Mouse (Mus musculus) intestine, embryonic 14.5 days (tissue): ENCODE data around the gene Bet1l. TPM values are rescaled to one million over a fixed set of nuclear protein-coding genes. Genes with fewer than 3 reads are reported as not detected.

Experiments
- ATAC-seq: fragments of 200-750 bp; cut with Nextera tagmentation; replicated peaks from 2 replicates; pipeline ENCODE4 v1.8.0; 2017; ENCODE audit warnings: low read depth, moderate number of reproducible peaks, moderate TSS enrichment, moderate library complexity; ENCODE audit not compliant: low FRiP score, low TSS enrichment
- DNase-seq: peaks from one replicate; pipeline ENCODE4 v3.0.0-alpha.2; 2018; ENCODE audit warnings: low spot score
- H3K27ac ChIP-seq: fragments of 300-500 bp; sonication (generic); 2 replicates; pipeline ENCODE4 v1.5.1; 2014; ENCODE audit warnings: low read depth, mild to moderate bottlenecking, control low read depth
- H3K27me3 ChIP-seq: fragments of 300-500 bp; sonication (generic); replicated peaks from 2 replicates; pipeline ENCODE4 v1.6.1; 2014; ENCODE audit warnings: low read length, control low read depth; ENCODE audit not compliant: control insufficient read depth, insufficient read depth
- H3K36me3 ChIP-seq: fragments of 300-500 bp; sonication (generic); 2 replicates; pipeline ENCODE4 v1.6.1; 2014; ENCODE audit warnings: low read length, control low read depth; ENCODE audit not compliant: control insufficient read depth, insufficient read depth
- H3K4me1 ChIP-seq: fragments of 300-500 bp; sonication (generic); replicated peaks from 2 replicates; pipeline ENCODE4 v1.6.1; 2014; ENCODE audit warnings: low read length, control low read depth, mixed read lengths; ENCODE audit not compliant: control insufficient read depth, insufficient read depth
- H3K4me2 ChIP-seq: fragments of 300-500 bp; sonication (generic); 2 replicates; pipeline ENCODE4 v1.6.1; 2014; ENCODE audit warnings: low read length
- H3K4me3 ChIP-seq: fragments of 300-500 bp; sonication (generic); 2 replicates; pipeline ENCODE4 v1.5.1; 2014; ENCODE audit warnings: low read depth, low read length, control low read depth, mixed read lengths
- H3K9ac ChIP-seq: fragments of 300-500 bp; sonication (generic); 2 replicates; pipeline ENCODE4 v1.6.1; 2014; ENCODE audit warnings: mild to moderate bottlenecking, low read length
- H3K9me3 ChIP-seq: fragments of 300-500 bp; sonication (generic); 2 replicates; pipeline ENCODE4 v1.6.1; 2016; ENCODE audit warnings: low read length, control low read depth; ENCODE audit not compliant: control insufficient read depth
- WGBS: fragments of 180-500 bp; shearing (Covaris S2); extraction: QIAGEN DNeasy Blood & Tissue Kit; methylation state at CpG from one replicate; pipeline ENCODE4 v1.1.7; 2014; 5-methylcytosine and 5-hydroxymethylcytosine counted together
- polyA plus RNA-seq: library from polyadenylated mRNA; unstranded; fragments of >200 nt; fragmentation: Nextera tagmentation; extraction: Ambion mirVana; gene quantifications from 2 replicates; pipeline ENCODE4 v1.2.1, GENCODE M21; 2014

Gene Bet1l
- polyA plus RNA-seq: 42.3 and 43.7 TPM in 2 replicates

- H3K27ac ChIP-seq: peak within 1 kb of the TSS; percentile 90
- peak; percentile 63 for DNase-seq
- WGBS: 34% methylated on average over 40 of the region's 40 CpGs
- H3K9me3 ChIP-seq: no peaks in the 10 kb centered on the region
- H3K36me3 ChIP-seq: peaks cover 60% of the 10 kb centered on the region
- H3K4me1 ChIP-seq: peaks cover 20% of the 10 kb centered on the region
- H3K4me3 ChIP-seq: peak within 1 kb of the TSS; percentile 75
- H3K27me3 ChIP-seq: no peaks in the 10 kb centered on the region
- peak within 1 kb of the TSS; percentile 89 for H3K9ac ChIP-seq
- peak; percentile 41 for ATAC-seq
- peak within 1 kb of the TSS; percentile 99 for H3K4me2 ChIP-seq
Measured at GRCm38 (mm10) chr7:140857550-140858505, at the start of gene Bet1l. Gene Bet1l, minus strand, starts transcription at chr7:140857577.

DNA sequence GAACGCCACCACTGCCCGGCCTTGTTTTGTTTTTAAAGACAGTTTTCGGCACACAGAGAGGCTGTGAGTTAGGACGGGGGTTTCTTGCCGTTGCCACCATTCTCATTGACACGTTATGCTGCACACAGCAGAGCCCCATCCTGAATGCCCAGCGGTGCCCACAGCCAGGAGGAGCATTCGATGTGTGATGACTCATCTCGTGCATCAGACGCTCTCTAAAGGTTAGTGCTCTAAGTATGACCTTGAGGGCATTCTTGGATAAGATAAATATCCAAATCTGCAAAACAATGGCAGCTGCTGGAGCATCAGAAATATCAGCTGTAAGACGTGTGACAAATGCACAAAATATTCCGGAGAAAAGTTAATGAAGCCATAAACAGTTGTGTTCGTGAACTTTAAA, 49.8 kb upstream of the Bet1l start:
- no peak overlapping the region for H3K9ac ChIP-seq
- ATAC-seq (no peak), DNase-seq (no peak)
- no peaks in the 10 kb centered on the region for H3K4me1 ChIP-seq
- H3K4me3 ChIP-seq: no peak overlapping the region
- H3K9me3 ChIP-seq: no peaks in the 10 kb centered on the region
- no peaks in the 10 kb centered on the region for H3K36me3 ChIP-seq
- no peak overlapping the region for H3K27ac ChIP-seq
- no peaks in the 10 kb centered on the region for H3K27me3 ChIP-seq
- no peak overlapping the region for H3K4me2 ChIP-seq
- 77% methylated on average over 13 of the region's 13 CpGs for WGBS

- 76% methylated on average over 2 of the region's 2 CpGs for WGBS
- Histone ChIP-seq H3K27me3 (no peaks in the 10 kb centered on the region), H3K9me3 (no peaks in the 10 kb centered on the region), H3K9ac (no peak overlapping the region), H3K4me1 (no peaks in the 10 kb centered on the region), H3K36me3 (no peaks in the 10 kb centered on the region), H3K4me3 (no peak overlapping the region), H3K27ac (no peak overlapping the region), H3K4me2 (no peak overlapping the region)
- ATAC-seq (no peak), DNase-seq (no peak)
Measured at GRCm38 (mm10) chr7:140905642-140906081, 48.3 kb upstream of the Bet1l start.

DNA sequence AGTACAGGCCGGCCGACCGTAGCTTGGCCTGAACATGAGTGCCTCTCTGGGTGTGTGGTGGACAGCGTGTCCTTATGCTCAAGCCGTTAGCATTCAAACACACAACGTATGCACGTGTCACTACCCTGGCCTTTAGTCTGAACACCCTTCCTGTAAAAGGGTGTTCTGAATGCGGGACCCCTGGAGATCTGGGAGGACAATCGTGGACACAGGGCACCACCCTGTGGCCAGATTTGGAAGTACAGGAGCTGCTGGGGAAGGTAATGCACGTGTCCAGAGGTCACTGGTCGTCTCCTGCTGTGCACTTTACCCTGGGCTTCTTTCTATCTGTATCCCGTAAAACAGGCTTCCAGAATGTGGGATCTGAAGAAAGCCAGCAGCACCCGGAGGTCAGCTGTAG, 45.8 kb upstream of the Bet1l start:
- Histone ChIP-seq H3K27ac (no peak overlapping the region), H3K4me2 (no peak overlapping the region), H3K4me3 (no peak overlapping the region), H3K9me3 (no peaks in the 10 kb centered on the region), H3K36me3 (peaks cover 13% of the 10 kb centered on the region), H3K9ac (no peak overlapping the region), H3K27me3 (no peaks in the 10 kb centered on the region), H3K4me1 (no peaks in the 10 kb centered on the region)
- WGBS: 26% methylated on average over 13 of the region's 13 CpGs
- ATAC-seq: peak; percentile 45; the same call in 1 of the 2 replicates
- peak; percentile 95 for DNase-seq

DNA sequence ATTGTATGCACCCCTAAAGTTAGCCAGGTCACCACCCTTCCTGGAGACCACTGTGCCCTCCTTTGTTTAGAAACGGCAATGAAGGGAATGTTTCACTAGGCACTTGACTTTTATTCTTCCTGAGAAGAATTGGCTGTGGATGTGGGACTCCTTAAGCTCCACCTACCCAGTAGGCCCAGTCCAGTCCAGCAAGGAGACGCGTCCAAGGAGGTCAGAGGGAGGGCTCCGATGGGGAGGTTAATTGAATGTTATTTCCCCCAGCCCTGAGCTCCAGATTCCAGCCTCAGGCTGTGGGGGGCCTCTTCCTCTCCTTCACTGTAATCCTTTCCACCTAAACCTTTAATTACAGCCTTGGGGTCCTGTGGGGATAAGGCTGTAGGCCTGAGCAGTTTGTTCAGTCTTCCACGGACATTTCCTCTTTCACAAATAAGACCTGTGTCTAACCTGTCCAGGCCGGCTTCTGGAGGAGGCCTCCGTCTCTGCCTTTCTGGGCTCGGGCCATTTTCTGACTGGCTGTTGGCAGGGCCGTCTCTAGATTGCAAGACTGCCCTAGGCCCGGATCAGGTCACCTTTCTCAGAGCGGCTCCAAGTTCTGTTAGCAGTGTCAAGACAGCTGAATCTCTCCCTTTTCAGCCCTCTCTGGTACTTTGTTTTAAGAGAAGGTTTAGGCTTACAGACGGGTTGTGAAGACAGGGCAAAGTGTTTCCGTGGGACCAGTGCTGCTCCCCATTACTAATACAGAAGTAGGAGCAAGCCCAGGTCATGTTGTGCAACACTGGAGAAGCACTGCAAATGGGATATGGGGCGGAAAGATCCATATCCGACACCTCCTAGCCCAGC, 44.9 kb upstream of the Bet1l start:
- no peak for DNase-seq
- Histone ChIP-seq H3K4me2 (no peak overlapping the region), H3K36me3 (peaks cover 22% of the 10 kb centered on the region), H3K9ac (no peak overlapping the region), H3K27ac (no peak overlapping the region), H3K27me3 (no peaks in the 10 kb centered on the region), H3K9me3 (no peaks in the 10 kb centered on the region), H3K4me3 (no peak overlapping the region), H3K4me1 (no peaks in the 10 kb centered on the region)
- 79% methylated on average over 15 of the region's 15 CpGs for WGBS
- no peak for ATAC-seq

DNA sequence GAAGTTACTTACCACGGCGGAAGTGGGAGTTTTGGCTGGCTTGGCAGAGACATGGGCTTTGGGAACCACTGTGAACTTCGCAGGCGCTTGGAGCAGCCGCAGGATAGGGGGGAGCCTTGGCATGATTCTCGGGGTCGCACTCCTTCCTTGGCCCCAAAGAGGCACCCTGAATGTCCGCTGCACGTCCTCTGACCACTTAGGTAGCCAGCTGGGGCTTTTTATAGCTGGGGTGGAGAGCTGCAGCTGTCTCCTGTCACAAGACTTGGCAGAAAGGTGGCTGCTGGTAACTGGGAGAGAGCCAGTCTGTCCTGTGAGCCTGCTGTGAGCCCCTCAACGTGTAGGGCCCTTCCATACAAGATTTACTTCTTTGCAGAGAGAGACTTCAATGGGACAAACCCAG, 42.8 kb upstream of the Bet1l start, which contains the start of gene Cox8b:
Cox8b (minus strand) TSS at position 227 of the 400 bp plus-strand sequence.
- no peak for ATAC-seq
- H3K4me2 ChIP-seq: no peak within 1 kb of the TSS
- WGBS: 63% methylated on average over 10 of the region's 10 CpGs

DNA sequence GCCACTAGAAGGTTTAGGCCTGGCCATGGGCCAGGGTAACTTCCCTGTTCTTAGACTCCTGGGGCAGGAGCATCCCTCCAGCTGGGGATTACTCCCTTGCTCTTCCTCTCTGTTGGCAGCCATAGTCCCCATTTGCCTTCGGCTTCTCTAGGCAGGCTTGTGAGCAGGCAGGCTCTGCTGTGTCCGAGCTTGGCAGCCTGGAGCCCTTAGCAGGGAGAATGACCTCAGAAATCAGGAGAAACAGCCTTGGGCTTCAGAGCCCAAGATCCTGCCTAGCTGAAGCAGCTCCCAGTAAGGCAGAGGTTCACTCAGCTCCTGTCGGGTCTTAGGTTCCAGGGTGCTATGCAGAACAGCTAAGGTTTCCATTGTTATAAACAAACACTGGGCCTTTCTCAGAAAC, 41.7 kb upstream of the Bet1l start:
- Histone ChIP-seq H3K36me3 (peaks cover 51% of the 10 kb centered on the region), H3K27me3 (no peaks in the 10 kb centered on the region), H3K9me3 (no peaks in the 10 kb centered on the region), H3K27ac (no peak overlapping the region), H3K4me2 (no peak overlapping the region), H3K9ac (no peak overlapping the region), H3K4me1 (no peaks in the 10 kb centered on the region), H3K4me3 (no peak overlapping the region)
- 72% methylated on average over 3 of the region's 3 CpGs for WGBS
- DNase-seq (no peak), ATAC-seq (no peak)

More for the DNA sequence above, 42.8 kb upstream of the Bet1l start, which contains the start of gene Cox8b:
- Histone ChIP-seq H3K4me3 (no peak within 1 kb of the TSS), H3K9me3 (no peaks in the 10 kb centered on the region), H3K27ac (no peak within 1 kb of the TSS), H3K9ac (no peak within 1 kb of the TSS), H3K36me3 (peaks cover 41% of the 10 kb centered on the region), H3K27me3 (no peaks in the 10 kb centered on the region), H3K4me1 (no peaks in the 10 kb centered on the region)
- no peak for DNase-seq

- Histone ChIP-seq H3K9me3 (no peaks in the 10 kb centered on the region), H3K36me3 (peaks cover 62% of the 10 kb centered on the region), H3K27ac (no peak overlapping the region), H3K4me3 (no peak overlapping the region), H3K9ac (no peak overlapping the region), H3K27me3 (no peaks in the 10 kb centered on the region), H3K4me2 (no peak overlapping the region), H3K4me1 (no peaks in the 10 kb centered on the region)
- no peak for ATAC-seq
- no peak for DNase-seq
- WGBS: 91% methylated on average over 7 of the region's 7 CpGs
Measured at GRCm38 (mm10) chr7:140897863-140898262, 40.5 kb upstream of the Bet1l start.
